Comparison of ENCODE assay signal across 20 mouse cellular contexts in the genomic region with DNA sequence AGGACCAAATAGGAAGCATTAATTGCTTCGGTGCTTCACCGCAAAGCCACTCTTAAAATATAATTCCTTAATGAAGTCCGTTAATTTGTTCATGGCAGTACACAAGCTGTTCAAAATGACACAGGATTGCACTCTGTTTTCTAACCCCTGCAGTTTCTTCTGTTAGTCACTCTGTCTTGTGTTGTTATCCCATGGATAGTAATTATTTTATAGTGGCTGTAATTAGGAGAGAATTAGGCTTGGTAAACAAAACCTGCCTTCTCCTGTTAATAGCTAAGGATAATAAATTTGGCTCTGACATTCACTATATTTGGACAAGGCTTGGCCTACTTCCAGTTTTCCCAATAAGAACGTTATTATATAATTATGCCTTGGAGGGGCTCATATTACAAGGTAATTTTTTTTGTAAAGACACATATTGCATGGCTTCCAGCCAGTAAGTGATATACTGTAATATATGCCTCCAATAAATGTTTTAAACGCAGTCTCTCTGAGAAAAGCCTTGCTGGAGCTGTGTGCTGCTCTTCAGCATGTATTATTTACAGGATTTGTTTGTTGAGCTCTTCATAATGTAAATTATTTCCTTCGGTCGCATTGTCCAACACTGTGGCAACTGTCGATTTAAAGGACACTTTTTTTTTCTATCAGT.
A peak's percentile ranks its signal among the peaks of the same experiment; 100 is the strongest.
DNase-seq lines count a peak whose midpoint lies in the region; ATAC-seq lines count a peak whose summit lies in the region.
"Had no signal": no experiment of that assay in that cellular context is flagged by ENCODE, and none has a peak within 500 bp of the region (broad histone marks: within the 10 kb centered on the region; RNA-seq: fewer than 3 reads in every experiment).

No protein-coding gene starts in this region.

- no peak for DNase-seq in hindbrain, embryonic 11.5 days (ENCODE audit: low spot score)
- DNase-seq in MN1 (ENCODE audit: low spot score), result peak; percentile 34
- DNase-seq in urinary bladder, postnatal 25 days (ENCODE audit: low spot score), result no peak
- no peak for DNase-seq in adrenal gland, postnatal 36 days
- no peak for DNase-seq in gastrocnemius, postnatal 36 days
- DNase-seq: adrenal gland, adult 8-10 months; B cell, adult 2 months; gastrocnemius, adult 2 months; heart, postnatal 14 days; layer of hippocampus, postnatal 36 days; left cerebral cortex, postnatal 4 days; lung, adult 18-20 months; right cerebral cortex, adult 18-20 months; thymus, postnatal 36 days had no signal

- ATAC-seq in hindbrain, embryonic 13.5 days (ENCODE audit: low FRiP score), result peak; percentile 73
- no peak for ATAC-seq in hindbrain, embryonic 11.5 days (ENCODE audit: low FRiP score)
- ATAC-seq in embryonic facial prominence, embryonic 15.5 days (ENCODE audit: insufficient number of reproducible peaks, low FRiP score, low TSS enrichment, low read depth), result peak; percentile 43; the same call in 1 of the 2 replicates
- ATAC-seq in limb, embryonic 13.5 days (ENCODE audit: low FRiP score, low read depth), result peak; percentile 76
- ATAC-seq: intestine, embryonic 16.5 days had no signal

- H3K4me3 ChIP-seq in hindbrain, embryonic 13.5 days, result no peak overlapping the region
- H3K4me3 ChIP-seq in hindbrain, embryonic 11.5 days (ENCODE audit: low read depth, low read length), result no peak overlapping the region
- H3K4me3 ChIP-seq in embryonic facial prominence, embryonic 15.5 days (replicated peaks), result no peak overlapping the region
- H3K4me3 ChIP-seq in limb, embryonic 13.5 days, result no peak overlapping the region
- H3K4me3 ChIP-seq: erythroblast, embryonic 14.5 days; gastrocnemius, adult 2 months; myocyte had no signal

- WGBS in hindbrain, embryonic 13.5 days, result 59% methylated on average over 8 of the region's 8 CpGs
- 89% methylated on average over 8 of the region's 8 CpGs for WGBS in hindbrain, embryonic 11.5 days
- WGBS in embryonic facial prominence, embryonic 15.5 days, result 48% methylated on average over 8 of the region's 8 CpGs
- WGBS in limb, embryonic 13.5 days, result 33% methylated on average over 8 of the region's 8 CpGs

- intact Hi-C loops in gastrocnemius, postnatal 36 days (cut with DNase I), result no loop called here

- H3K27me3 ChIP-seq in hindbrain, embryonic 13.5 days, result no peaks in the 10 kb centered on the region
- no peaks in the 10 kb centered on the region for H3K27me3 ChIP-seq in hindbrain, embryonic 11.5 days (ENCODE audit: control insufficient read depth, insufficient read depth, low read length)
- no peaks in the 10 kb centered on the region for H3K27me3 ChIP-seq in embryonic facial prominence, embryonic 15.5 days
- H3K27me3 ChIP-seq in limb, embryonic 13.5 days, result no peaks in the 10 kb centered on the region; the same call in 1 of the 2 replicates

- peak overlapping the region; percentile 30; the same call in 1 of the 2 replicates for H3K27ac ChIP-seq in hindbrain, embryonic 13.5 days
- no peak overlapping the region for H3K27ac ChIP-seq in hindbrain, embryonic 11.5 days (ENCODE audit: low read depth, low read length)
- H3K27ac ChIP-seq in embryonic facial prominence, embryonic 15.5 days (replicated peaks), result no peak overlapping the region
- H3K27ac ChIP-seq in limb, embryonic 13.5 days, result no peak overlapping the region
- H3K27ac ChIP-seq: gastrocnemius, adult 2 months had no signal

- no peak overlapping the region for H3K4me2 ChIP-seq in hindbrain, embryonic 13.5 days
- no peak overlapping the region for H3K4me2 ChIP-seq in hindbrain, embryonic 11.5 days (replicated peaks; ENCODE audit: low read depth, low read length)
- no peak overlapping the region for H3K4me2 ChIP-seq in embryonic facial prominence, embryonic 15.5 days (replicated peaks)
- H3K4me2 ChIP-seq in limb, embryonic 13.5 days (replicated peaks), result peak overlapping the region; percentile 23; the same call in 1 of the 2 replicates

- H3K4me1 ChIP-seq in hindbrain, embryonic 13.5 days (replicated peaks), result peaks cover 18% of the 10 kb centered on the region
- H3K4me1 ChIP-seq in hindbrain, embryonic 11.5 days (replicated peaks; ENCODE audit: control insufficient read depth, insufficient read depth, low read length), result no peaks in the 10 kb centered on the region
- no peaks in the 10 kb centered on the region for H3K4me1 ChIP-seq in embryonic facial prominence, embryonic 15.5 days
- H3K4me1 ChIP-seq in limb, embryonic 13.5 days, result peaks cover 16% of the 10 kb centered on the region

- no peaks in the 10 kb centered on the region for H3K36me3 ChIP-seq in hindbrain, embryonic 13.5 days
- H3K36me3 ChIP-seq in hindbrain, embryonic 11.5 days (ENCODE audit: control insufficient read depth, insufficient read depth, low read length), result no peaks in the 10 kb centered on the region
- H3K36me3 ChIP-seq in embryonic facial prominence, embryonic 15.5 days, result no peaks in the 10 kb centered on the region
- no peaks in the 10 kb centered on the region for H3K36me3 ChIP-seq in limb, embryonic 13.5 days

- no peaks in the 10 kb centered on the region for H3K9me3 ChIP-seq in hindbrain, embryonic 13.5 days
- no peaks in the 10 kb centered on the region for H3K9me3 ChIP-seq in hindbrain, embryonic 11.5 days (ENCODE audit: control insufficient read depth, low read length)
- no peaks in the 10 kb centered on the region for H3K9me3 ChIP-seq in embryonic facial prominence, embryonic 15.5 days (replicated peaks)
- no peaks in the 10 kb centered on the region for H3K9me3 ChIP-seq in limb, embryonic 13.5 days

- no peak overlapping the region for H3K9ac ChIP-seq in hindbrain, embryonic 13.5 days
- no peak overlapping the region for H3K9ac ChIP-seq in hindbrain, embryonic 11.5 days (ENCODE audit: low read depth, low read length)
- H3K9ac ChIP-seq in embryonic facial prominence, embryonic 15.5 days, result no peak overlapping the region
- H3K9ac ChIP-seq in limb, embryonic 13.5 days, result no peak overlapping the region
